Mouse (Mus musculus): ENCODE results near the gene Saysd1.

The Saysd1 gene

DNA sequence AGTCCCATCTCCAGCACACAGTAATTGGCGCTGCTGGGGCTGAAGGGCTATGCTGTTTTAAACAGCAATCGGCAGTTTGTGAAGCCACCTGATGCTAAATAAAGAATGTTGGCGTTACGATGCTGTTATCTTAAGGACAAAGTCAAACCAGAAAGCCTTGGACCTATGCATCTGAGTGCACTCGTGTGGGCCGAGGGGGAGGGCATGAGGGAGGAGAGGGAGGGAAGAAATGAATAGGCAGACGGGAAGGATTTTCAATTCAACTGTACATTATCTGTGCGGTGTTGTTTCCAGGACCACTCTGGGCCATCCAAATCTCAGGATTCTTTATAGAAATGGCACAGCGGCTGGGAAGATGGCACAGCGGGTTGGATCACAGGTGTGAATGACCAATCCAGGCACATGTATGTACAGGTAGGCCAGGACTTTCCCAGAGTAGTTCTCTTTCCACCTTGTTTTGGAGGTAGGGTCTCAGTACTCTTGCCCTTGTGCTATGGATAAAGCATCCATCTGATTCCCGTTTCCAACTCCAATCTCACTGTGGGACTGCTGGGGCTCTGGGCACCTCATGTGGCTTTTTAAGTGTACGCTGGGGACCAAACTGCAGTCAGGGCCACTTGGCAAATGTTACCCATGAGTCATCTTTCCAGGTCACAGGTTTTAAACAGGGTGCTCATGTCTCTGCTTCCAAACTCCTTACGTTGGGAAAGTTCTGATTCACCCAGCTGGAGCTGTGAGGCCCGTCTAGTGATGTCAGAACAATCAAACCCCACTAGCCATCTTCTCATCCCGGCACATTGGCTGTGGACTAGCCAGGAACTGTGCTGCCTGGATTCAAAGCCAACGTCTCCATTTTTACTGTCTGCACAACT lies at the start of gene Saysd1:
Saysd1 (minus strand) TSS at position 51 of the 872 bp plus-strand sequence.
- DNase-seq (ENCODE audit: low spot score in 2 of 2) = no peak

DNA sequence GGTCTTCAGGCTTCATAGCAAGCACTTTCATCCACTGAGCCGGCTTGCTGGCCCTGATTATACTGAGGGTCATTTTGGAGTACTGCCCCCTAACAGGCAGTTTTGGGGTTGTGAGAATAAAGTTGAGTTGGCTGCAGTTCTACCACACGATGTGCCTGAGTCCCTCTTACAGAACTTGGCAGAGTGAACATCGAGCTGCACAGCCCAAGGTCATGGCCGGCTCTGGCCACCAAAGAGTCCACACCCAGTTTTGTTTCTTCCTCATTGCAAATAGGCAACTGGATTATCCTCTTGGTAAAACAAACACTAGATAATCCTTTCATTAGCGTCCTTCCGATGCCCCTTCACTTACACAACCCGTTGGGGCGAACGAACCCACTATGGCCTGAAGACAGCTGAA lies 47.1 kb upstream of the Saysd1 start:
- no peak for DNase-seq (ENCODE audit: low spot score in 2 of 2)

DNA sequence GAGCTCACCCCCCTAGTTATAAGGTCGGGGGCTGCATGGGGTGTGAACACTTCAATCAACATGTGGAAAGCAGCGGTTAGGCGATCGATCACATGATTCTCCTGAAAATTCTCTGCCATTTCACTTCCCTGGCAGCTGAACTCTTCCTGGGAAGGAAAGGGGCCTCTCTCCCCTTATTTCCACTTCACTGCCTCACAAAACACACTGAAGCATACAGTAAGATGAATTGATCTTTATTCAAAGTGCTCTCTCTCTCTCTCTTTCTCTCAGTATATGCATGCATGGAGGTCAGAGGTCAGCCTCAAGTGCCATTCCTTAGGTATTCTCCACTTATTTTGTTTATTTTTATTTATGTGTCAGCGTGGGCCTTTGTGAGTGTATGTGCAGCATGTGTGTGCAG lies 45.4 kb upstream of the Saysd1 start:
- DNase-seq (ENCODE audit: low spot score in 2 of 2) = no peak

GRCm38 (mm10) chr14:20182596-20182995 lies 44.3 kb upstream of the Saysd1 start:
- DNase-seq (ENCODE audit: low spot score in 2 of 2) = no peak

GRCm38 (mm10) chr14:20181466-20181921 lies 43.2 kb upstream of the Saysd1 start, which contains the start of gene Kcnk5:
Kcnk5 (minus strand) TSS chr14:20181809.
- peak; percentile 58 to 63 for DNase-seq (ENCODE audit: low spot score in 2 of 2)

GRCm38 (mm10) chr14:20180751-20181162 lies 42.4 kb upstream of the Saysd1 start:
- no peak for DNase-seq (ENCODE audit: low spot score in 2 of 2)

DNA sequence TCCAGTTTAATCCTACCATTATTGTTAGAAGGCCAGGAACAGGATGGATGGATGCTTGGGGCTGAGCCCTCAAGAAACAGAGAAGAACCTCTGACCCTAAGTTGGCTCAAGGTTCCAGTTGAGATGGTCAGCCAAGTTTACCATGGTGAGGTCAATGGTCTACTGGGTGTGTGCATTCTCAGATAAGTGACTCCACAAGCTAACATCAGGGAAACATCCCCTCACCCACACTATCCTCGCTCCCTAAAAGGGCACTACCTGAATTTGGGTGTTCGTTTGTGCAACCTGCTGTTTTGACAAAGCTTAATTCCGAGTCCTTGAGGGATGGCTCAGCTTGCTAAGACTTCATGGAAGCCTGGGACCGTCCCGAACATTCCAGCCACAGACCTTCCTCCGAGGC lies 42.0 kb upstream of the Saysd1 start:
- DNase-seq (ENCODE audit: low spot score in 2 of 2) = no peak

DNA sequence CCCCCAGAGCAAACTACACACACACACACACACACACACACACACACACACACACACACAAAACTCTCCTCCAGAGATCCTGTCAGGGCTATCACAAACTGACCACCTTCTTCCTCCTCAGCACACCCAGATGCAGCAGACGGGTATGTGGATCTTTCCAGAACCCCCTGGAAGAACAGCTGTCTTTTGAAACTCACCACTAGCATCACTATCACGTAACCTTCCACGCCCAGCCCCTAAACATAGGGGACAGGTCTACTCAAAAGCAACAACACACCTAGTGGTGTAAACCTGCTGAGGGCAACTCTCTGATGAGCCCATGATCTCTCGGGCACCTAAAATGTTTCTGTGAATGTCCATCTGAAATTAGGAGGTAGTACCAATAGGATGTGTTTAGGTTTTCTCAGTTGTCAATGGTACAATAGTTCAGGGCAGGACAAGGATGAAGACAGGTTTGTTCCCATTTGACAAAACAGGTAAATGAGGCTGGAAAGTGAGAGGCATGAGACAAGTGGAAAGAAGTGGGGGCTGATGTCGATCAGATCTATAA lies 41.5 kb upstream of the Saysd1 start:
- no peak for DNase-seq (ENCODE audit: low spot score in 2 of 2)

DNA sequence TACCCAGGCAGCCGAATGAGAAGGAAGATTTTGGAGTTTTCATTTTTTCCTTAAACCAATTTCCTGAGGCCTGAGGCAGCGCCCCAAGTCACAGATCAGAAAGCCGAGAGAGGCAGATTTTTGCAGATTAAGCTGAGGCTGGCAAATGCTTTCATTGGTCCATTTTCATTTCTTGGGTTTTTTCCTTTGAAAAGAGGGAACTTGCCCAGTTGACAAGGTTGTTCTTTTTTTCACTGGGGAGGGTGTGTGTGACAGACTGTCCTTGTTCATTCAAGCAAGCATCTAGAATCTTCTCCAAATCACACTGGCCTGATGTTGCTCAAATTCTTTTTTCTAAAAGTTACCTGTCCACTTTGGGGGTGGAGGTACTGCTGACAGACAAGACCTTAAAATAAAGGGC lies 40.7 kb upstream of the Saysd1 start:
- DNase-seq (ENCODE audit: low spot score in 2 of 2) = no peak

- DNase-seq (ENCODE audit: low spot score in 2 of 2) = no peak
Observed at GRCm38 (mm10) chr14:20178593-20178992, 40.3 kb upstream of the Saysd1 start.

DNA sequence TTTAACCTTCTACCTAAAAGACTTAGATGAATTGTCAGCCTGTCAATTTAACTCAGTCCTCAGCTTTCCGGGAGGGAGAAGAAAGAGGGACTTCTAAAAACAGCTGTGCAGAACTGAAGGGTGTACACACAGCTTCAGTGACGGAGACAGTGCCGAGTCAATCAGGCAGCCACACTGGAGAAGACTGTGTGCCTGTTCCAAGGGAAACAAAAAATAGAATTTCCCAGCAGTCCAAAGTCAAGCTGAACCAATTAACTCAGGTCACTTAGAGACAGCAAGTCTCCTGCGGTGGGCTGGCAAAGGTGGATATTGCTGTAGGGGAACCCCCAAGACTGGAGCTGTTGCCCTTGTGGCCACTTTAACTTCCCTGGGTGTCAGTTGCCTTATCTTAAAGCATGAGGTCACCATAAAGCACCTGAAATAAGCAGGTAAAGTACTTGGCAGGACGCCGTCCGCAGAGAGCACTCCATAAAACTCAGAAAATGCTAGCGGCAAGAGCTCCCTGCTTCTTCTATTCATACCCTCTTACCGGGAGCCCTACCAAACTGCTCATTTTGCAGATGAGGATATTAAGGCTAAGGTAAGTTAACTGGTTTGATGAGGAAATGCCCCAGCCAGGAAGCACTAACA lies 39.3 kb upstream of the Saysd1 start:
- no peak for DNase-seq (ENCODE audit: low spot score in 2 of 2)

- DNase-seq (ENCODE audit: low spot score in 2 of 2) = no peak
Observed at GRCm38 (mm10) chr14:20175705-20176104, 37.4 kb upstream of the Saysd1 start.

GRCm38 (mm10) chr14:20175114-20175513 lies 36.8 kb upstream of the Saysd1 start:
- no peak for DNase-seq (ENCODE audit: low spot score in 2 of 2)

DNA sequence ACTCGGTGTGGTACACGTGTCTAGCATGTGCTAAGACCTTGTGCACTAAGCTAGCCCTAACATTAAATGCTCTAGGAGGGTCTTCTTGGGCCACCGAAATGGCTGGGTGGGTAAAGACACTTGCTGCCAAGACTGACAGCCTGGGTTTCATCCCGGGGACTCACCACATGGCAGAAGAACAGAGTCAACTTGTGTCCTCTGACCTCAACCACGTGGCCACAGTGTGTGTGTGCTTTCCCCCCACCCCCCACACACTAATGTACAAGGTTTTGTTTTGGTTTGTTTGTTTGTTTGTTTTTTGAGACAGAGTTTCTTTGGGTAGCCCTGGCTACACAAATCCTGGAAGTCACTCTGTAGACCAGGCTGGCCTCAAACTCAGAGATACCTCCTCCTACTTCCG lies 36.4 kb upstream of the Saysd1 start:
- no peak for DNase-seq (ENCODE audit: low spot score in 2 of 2)

GRCm38 (mm10) chr14:20173873-20174490 lies 35.6 kb upstream of the Saysd1 start:
- DNase-seq (ENCODE audit: low spot score in 2 of 2) = no peak

DNA sequence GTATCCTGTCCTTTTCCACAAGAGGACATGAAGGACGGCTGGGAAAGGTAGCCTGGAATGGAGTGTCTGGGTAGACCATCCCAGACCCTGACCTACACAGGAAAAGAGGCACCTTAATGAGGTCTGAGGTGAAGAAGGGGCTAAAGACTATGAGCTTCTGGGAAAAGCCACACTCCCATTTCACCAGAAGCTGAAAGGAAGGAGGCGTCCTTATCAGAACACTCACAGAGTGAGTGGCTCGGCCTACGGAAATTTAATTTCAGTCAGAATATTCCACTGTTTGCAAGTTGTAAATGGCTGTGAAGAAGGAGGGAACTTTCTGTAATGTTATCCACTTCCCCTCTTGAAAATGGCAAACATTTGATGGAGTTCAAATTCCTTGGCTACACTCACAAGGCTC lies 34.6 kb upstream of the Saysd1 start:
- DNase-seq (ENCODE audit: low spot score in 2 of 2) = no peak

- no peak for DNase-seq (ENCODE audit: low spot score in 2 of 2)
Observed at GRCm38 (mm10) chr14:20172509-20172908, 34.2 kb upstream of the Saysd1 start.

- no peak for DNase-seq (ENCODE audit: low spot score in 2 of 2)
Observed at GRCm38 (mm10) chr14:20171840-20172239, 33.5 kb upstream of the Saysd1 start.

- no peak for DNase-seq (ENCODE audit: low spot score in 2 of 2)
Observed at GRCm38 (mm10) chr14:20169251-20169650, 30.9 kb upstream of the Saysd1 start.

DNA sequence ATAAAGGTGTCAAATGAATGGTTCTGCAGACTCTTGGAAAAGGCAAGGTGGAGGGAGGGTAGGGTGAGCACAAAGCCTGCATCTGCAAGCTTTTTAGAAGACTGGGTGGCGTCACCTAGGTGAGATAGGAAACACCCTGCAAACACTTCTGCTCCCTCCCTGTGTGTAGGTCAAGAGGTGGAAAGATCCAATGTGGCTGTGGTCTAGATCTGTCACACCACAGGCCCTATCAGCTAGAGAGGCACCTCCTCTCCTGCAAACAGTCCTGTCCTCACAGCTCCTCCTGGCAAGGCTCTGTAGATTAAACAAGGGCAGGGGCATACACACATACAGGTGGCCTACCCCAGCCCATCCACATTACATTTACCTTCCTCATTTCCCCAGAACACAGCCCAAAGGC lies 30.1 kb upstream of the Saysd1 start:
- DNase-seq (ENCODE audit: low spot score in 2 of 2) = no peak

GRCm38 (mm10) chr14:20168054-20168453 lies 29.7 kb upstream of the Saysd1 start:
- no peak for DNase-seq (ENCODE audit: low spot score in 2 of 2)

- no peak for DNase-seq (ENCODE audit: low spot score in 2 of 2)
Observed at GRCm38 (mm10) chr14:20165413-20165812, 27.1 kb upstream of the Saysd1 start.
